Mouse (Mus musculus) ES-Bruce4 (cell line): Measurements from ENCODE around the gene Oaz3. TPM values are rescaled to one million over a fixed set of nuclear protein-coding genes. Genes with fewer than 3 reads are reported as not detected.

Experiments used
- H3K27ac ChIP-seq: 2 replicates; pipeline ENCODE4 v1.5.1; 2012; ENCODE audit warnings: low read length, inconsistent platforms; ENCODE audit not compliant: insufficient read depth
- H3K27me3 ChIP-seq: 2 replicates; pipeline ENCODE4 v1.6.1; 2012; ENCODE audit warnings: mild to moderate bottlenecking, low read length, inconsistent platforms; ENCODE audit not compliant: control insufficient read depth, poor library complexity, insufficient read depth, severe bottlenecking
- H3K36me3 ChIP-seq: 2 replicates; pipeline ENCODE4 v1.6.1; 2012; ENCODE audit warnings: inconsistent platforms, mild to moderate bottlenecking, low read length, moderate library complexity; ENCODE audit not compliant: control insufficient read depth, poor library complexity, insufficient read depth, severe bottlenecking
- H3K4me1 ChIP-seq: one replicate; pipeline ENCODE4 v1.8.1; 2011; ENCODE audit warnings: low read length; ENCODE audit not compliant: control insufficient read depth, insufficient read depth
- H3K4me3 ChIP-seq: 2 replicates; pipeline ENCODE4 v1.5.1; 2011; ENCODE audit warnings: low read depth, mild to moderate bottlenecking, low read length
- H3K9ac ChIP-seq: 2 replicates; pipeline ENCODE4 v1.6.1; 2012; ENCODE audit warnings: low read depth, mild to moderate bottlenecking, inconsistent platforms; ENCODE audit not compliant: poor library complexity, severe bottlenecking
- H3K9me3 ChIP-seq: replicated peaks from 2 replicates; pipeline ENCODE4 v1.6.1; 2012; ENCODE audit warnings: mild to moderate bottlenecking, low read length, inconsistent platforms; ENCODE audit not compliant: control insufficient read depth, poor library complexity, insufficient read depth, severe bottlenecking
- CTCF ChIP-seq: IDR thresholded peaks from one replicate; pipeline ENCODE4 v1.8.1; 2011; ENCODE audit warnings: low read depth, low read length
- EP300 ChIP-seq: IDR thresholded peaks from 2 replicates; pipeline ENCODE4 v1.6.1; 2011; ENCODE audit warnings: low read depth, low read length; ENCODE audit not compliant: insufficient read depth
- POLR2A ChIP-seq: IDR thresholded peaks from one replicate; pipeline ENCODE4 v1.8.1; 2011; ENCODE audit warnings: low read length; ENCODE audit not compliant: insufficient read depth
- polyA plus RNA-seq: library from polyadenylated mRNA; stranded (reverse); fragments of >200 nt; gene quantifications from 2 replicates; pipeline ENCODE4 v1.2.4, GENCODE M21; 2011; ENCODE audit warnings: low read depth; ENCODE audit not compliant: missing spikeins, insufficient read depth, insufficient read length

Gene Oaz3
- polyA plus RNA-seq, 1 experiment = 0.91 TPM

DNA sequence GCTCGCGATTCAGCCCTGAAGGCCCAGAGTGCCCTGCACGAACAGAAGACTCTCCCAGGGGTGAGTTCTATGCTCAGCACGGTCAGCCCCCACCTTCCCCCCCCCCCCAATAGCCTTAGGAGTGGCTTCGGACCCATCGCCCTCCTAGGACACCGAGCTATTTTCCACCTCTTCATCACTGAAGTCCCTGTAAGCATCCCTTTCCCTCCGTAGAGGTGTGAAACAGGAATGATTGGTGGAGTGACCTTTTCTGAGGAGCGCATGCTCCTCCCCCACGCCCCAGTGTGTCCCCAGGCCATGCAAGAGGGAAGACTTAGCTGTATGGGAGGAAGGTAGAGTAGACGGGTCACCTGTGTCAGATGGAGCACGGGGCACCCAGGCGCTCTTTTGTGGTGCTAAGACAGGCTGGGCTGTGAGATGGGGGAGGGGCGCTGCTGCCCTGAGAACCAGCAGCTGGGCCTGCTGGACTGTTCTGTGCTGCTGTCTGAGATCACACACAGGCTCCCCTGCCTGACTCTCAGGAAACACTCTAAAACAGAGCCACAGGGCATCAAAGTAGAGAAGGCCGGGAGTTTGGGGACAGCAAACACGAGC lies 36.7 kb upstream of the Oaz3 start, which contains the start of gene Riiad1:
Gene Riiad1 (minus strand): TSS at position 51 of the 594 bp plus-strand sequence.
- TF ChIP-seq POLR2A = no peak
- TF ChIP-seq CTCF = no peak
- TF ChIP-seq EP300 = peak; percentile 71; the same call in 1 of the 2 replicates
- peaks cover 3% of the 10 kb centered on the region for H3K4me1 ChIP-seq
- peak within 1 kb of the TSS; percentile 55 for H3K4me3 ChIP-seq
- H3K9me3 ChIP-seq = no peaks in the 10 kb centered on the region
- H3K27me3 ChIP-seq = no peaks in the 10 kb centered on the region
- no peak within 1 kb of the TSS for H3K9ac ChIP-seq
- no peaks in the 10 kb centered on the region for H3K36me3 ChIP-seq
- no peak within 1 kb of the TSS for H3K27ac ChIP-seq

- Histone ChIP-seq H3K36me3 (no peaks in the 10 kb centered on the region), H3K9ac (no peak overlapping the region), H3K9me3 (no peaks in the 10 kb centered on the region), H3K27ac (no peak overlapping the region), H3K4me1 (peaks cover 3% of the 10 kb centered on the region), H3K27me3 (no peaks in the 10 kb centered on the region), H3K4me3 (peak overlapping the region; percentile 55)
- TF ChIP-seq CTCF = no peak
- TF ChIP-seq EP300 = no peak
- no peak for TF ChIP-seq POLR2A
These were observed 35.8 kb upstream of the Oaz3 start for GRCm38 (mm10) chr3:94479564-94479963.

GRCm38 (mm10) chr3:94478591-94479169 lies 35.0 kb upstream of the Oaz3 start:
- TF ChIP-seq CTCF = no peak
- no peak for TF ChIP-seq EP300
- TF ChIP-seq POLR2A = no peak
- no peaks in the 10 kb centered on the region for H3K36me3 ChIP-seq
- no peaks in the 10 kb centered on the region for H3K27me3 ChIP-seq
- H3K27ac ChIP-seq = no peak overlapping the region
- H3K4me1 ChIP-seq = peaks cover 3% of the 10 kb centered on the region
- H3K4me3 ChIP-seq = no peak overlapping the region
- no peak overlapping the region for H3K9ac ChIP-seq
- no peaks in the 10 kb centered on the region for H3K9me3 ChIP-seq

DNA sequence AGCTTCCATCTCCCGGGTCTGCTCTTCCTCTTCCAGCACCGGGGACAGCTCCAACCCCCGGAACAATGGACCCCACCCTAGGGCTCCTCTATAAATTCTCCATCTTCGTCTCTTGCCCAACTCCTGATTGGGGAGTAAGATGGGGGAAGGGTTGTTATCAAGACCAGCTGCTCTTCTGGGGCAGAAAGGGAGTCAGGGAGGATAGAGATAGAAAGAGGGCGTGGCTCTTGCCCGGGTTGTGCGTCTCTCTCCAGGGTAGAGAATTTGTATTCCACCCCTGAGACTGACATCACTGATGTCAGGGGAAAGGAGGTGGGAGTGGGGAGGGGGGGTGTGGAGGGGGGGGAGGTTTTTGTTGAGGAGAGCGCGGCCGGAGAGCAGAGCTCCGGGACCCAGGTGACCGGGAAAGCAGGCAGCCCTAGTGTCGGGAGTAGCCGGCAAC lies 34.3 kb upstream of the Oaz3 start, which contains the start of gene Celf3:
Gene Celf3 (plus strand): TSS at position 315 of the 442 bp plus-strand sequence.
- H3K9me3 ChIP-seq = no peaks in the 10 kb centered on the region
- no peaks in the 10 kb centered on the region for H3K36me3 ChIP-seq
- H3K4me3 ChIP-seq = no peak within 1 kb of the TSS
- H3K9ac ChIP-seq = no peak within 1 kb of the TSS
- H3K27me3 ChIP-seq = no peaks in the 10 kb centered on the region
- H3K4me1 ChIP-seq = peaks cover 3% of the 10 kb centered on the region
- no peak within 1 kb of the TSS for H3K27ac ChIP-seq
- TF ChIP-seq POLR2A = no peak
- no peak for TF ChIP-seq CTCF
- no peak for TF ChIP-seq EP300

- H3K9ac ChIP-seq = no peak overlapping the region
- H3K4me1 ChIP-seq = peaks cover 3% of the 10 kb centered on the region
- no peak overlapping the region for H3K4me3 ChIP-seq
- no peak overlapping the region for H3K27ac ChIP-seq
- no peaks in the 10 kb centered on the region for H3K27me3 ChIP-seq
- no peaks in the 10 kb centered on the region for H3K9me3 ChIP-seq
- TF ChIP-seq POLR2A = no peak
- TF ChIP-seq CTCF = no peak
- TF ChIP-seq EP300 = no peak
- H3K36me3 ChIP-seq = no peaks in the 10 kb centered on the region
These were observed 33.7 kb upstream of the Oaz3 start for GRCm38 (mm10) chr3:94477444-94477843.

- TF ChIP-seq EP300 (no peak), POLR2A (no peak), CTCF (no peak)
- Histone ChIP-seq H3K36me3 (no peaks in the 10 kb centered on the region), H3K9ac (no peak overlapping the region), H3K27ac (no peak overlapping the region), H3K9me3 (no peaks in the 10 kb centered on the region), H3K4me3 (no peak overlapping the region), H3K27me3 (no peaks in the 10 kb centered on the region), H3K4me1 (peaks cover 3% of the 10 kb centered on the region)
These were observed 32.8 kb upstream of the Oaz3 start for GRCm38 (mm10) chr3:94476301-94477035.
